Mouse (Mus musculus) intestine, embryonic 15.5 days (tissue): ENCODE data around the gene Ryr3. TPM values are rescaled to one million over a fixed set of nuclear protein-coding genes. Genes with fewer than 3 reads are reported as not detected.

ENCODE experiments used
- ATAC-seq: fragments of 200-750 bp; cut with Nextera tagmentation; 2 replicates; pipeline ENCODE4 v1.8.0; 2017; ENCODE audit warnings: moderate TSS enrichment, moderate library complexity
- H3K27ac ChIP-seq: fragments of 300-500 bp; sonication (generic); 2 replicates; pipeline ENCODE4 v1.5.1; 2015; ENCODE audit warnings: mild to moderate bottlenecking, inconsistent platforms
- H3K27me3 ChIP-seq: fragments of 300-500 bp; sonication (generic); replicated peaks from 2 replicates; pipeline ENCODE4 v1.6.1; 2015; ENCODE audit warnings: inconsistent platforms
- H3K36me3 ChIP-seq: fragments of 300-500 bp; sonication (generic); 2 replicates; pipeline ENCODE4 v1.6.1; 2015; ENCODE audit warnings: inconsistent platforms
- H3K4me1 ChIP-seq: fragments of 300-500 bp; sonication (generic); replicated peaks from 2 replicates; pipeline ENCODE4 v1.6.1; 2015; ENCODE audit warnings: inconsistent platforms
- H3K4me2 ChIP-seq: fragments of 300-500 bp; sonication (generic); replicated peaks from 2 replicates; pipeline ENCODE4 v1.6.1; 2015; ENCODE audit warnings: mild to moderate bottlenecking, inconsistent platforms
- H3K4me3 ChIP-seq: fragments of 300-500 bp; sonication (generic); replicated peaks from 2 replicates; pipeline ENCODE4 v1.5.1; 2015; ENCODE audit warnings: inconsistent platforms
- H3K9ac ChIP-seq: fragments of 300-500 bp; sonication (generic); 2 replicates; pipeline ENCODE4 v1.6.1; 2015; ENCODE audit warnings: inconsistent platforms
- H3K9me3 ChIP-seq: fragments of 300-500 bp; sonication (generic); 2 replicates; pipeline ENCODE4 v1.6.1; 2016; ENCODE audit warnings: inconsistent platforms
- WGBS: fragments of 180-500 bp; shearing (Covaris S2); methylation state at CpG from one replicate; pipeline ENCODE4 v1.1.7; 2015; 5-methylcytosine and 5-hydroxymethylcytosine counted together
- polyA plus RNA-seq: library from polyadenylated mRNA; unstranded; fragments of >200 nt; fragmentation: Nextera tagmentation; extraction: Ambion mirVana; gene quantifications from 2 replicates; pipeline ENCODE4 v1.2.1, GENCODE M21; 2015

Ryr3 gene
- polyA plus RNA-seq, 1 experiment from 2014 or later = 1.5 TPM

GRCm38 (mm10) chr2:112815960-112816359 lies 400.9 kb downstream of the Ryr3 start:
- no peak overlapping the region for H3K27ac ChIP-seq
- no peaks in the 10 kb centered on the region for H3K9me3 ChIP-seq
- no peak for ATAC-seq
- WGBS = 85% methylated on average over 3 of the region's 3 CpGs
- H3K4me1 ChIP-seq = no peaks in the 10 kb centered on the region
- no peaks in the 10 kb centered on the region for H3K36me3 ChIP-seq
- no peaks in the 10 kb centered on the region for H3K27me3 ChIP-seq
- no peak overlapping the region for H3K9ac ChIP-seq
- no peak overlapping the region for H3K4me3 ChIP-seq
- no peak overlapping the region for H3K4me2 ChIP-seq

GRCm38 (mm10) chr2:112812637-112813402 lies 404.1 kb downstream of the Ryr3 start:
- H3K9ac ChIP-seq = no peak overlapping the region
- H3K27ac ChIP-seq = no peak overlapping the region
- no peaks in the 10 kb centered on the region for H3K27me3 ChIP-seq
- H3K4me1 ChIP-seq = no peaks in the 10 kb centered on the region
- H3K4me2 ChIP-seq = no peak overlapping the region
- H3K36me3 ChIP-seq = no peaks in the 10 kb centered on the region
- no peak overlapping the region for H3K4me3 ChIP-seq
- no peaks in the 10 kb centered on the region for H3K9me3 ChIP-seq
- no peak for ATAC-seq
- 65% methylated on average over 5 of the region's 5 CpGs for WGBS

GRCm38 (mm10) chr2:112806015-112806414 lies 410.9 kb downstream of the Ryr3 start:
- no peak for ATAC-seq
- Histone ChIP-seq H3K27me3 (no peaks in the 10 kb centered on the region), H3K27ac (no peak overlapping the region), H3K9ac (no peak overlapping the region), H3K4me2 (no peak overlapping the region), H3K4me3 (no peak overlapping the region), H3K4me1 (no peaks in the 10 kb centered on the region), H3K36me3 (no peaks in the 10 kb centered on the region), H3K9me3 (no peaks in the 10 kb centered on the region)
- 64% methylated on average over 2 of the region's 2 CpGs for WGBS

GRCm38 (mm10) chr2:112799995-112800353 lies 416.9 kb downstream of the Ryr3 start:
- H3K4me2 ChIP-seq = no peak overlapping the region
- no peaks in the 10 kb centered on the region for H3K27me3 ChIP-seq
- ATAC-seq = peak; percentile 58; the same call in 1 of the 2 replicates
- no peaks in the 10 kb centered on the region for H3K36me3 ChIP-seq
- H3K4me3 ChIP-seq = no peak overlapping the region
- H3K4me1 ChIP-seq = no peaks in the 10 kb centered on the region
- H3K9me3 ChIP-seq = no peaks in the 10 kb centered on the region
- H3K27ac ChIP-seq = no peak overlapping the region
- WGBS = 9% methylated on average over 8 of the region's 8 CpGs
- H3K9ac ChIP-seq = no peak overlapping the region

- H3K27me3 ChIP-seq = no peaks in the 10 kb centered on the region
- H3K9me3 ChIP-seq = no peaks in the 10 kb centered on the region
- H3K4me3 ChIP-seq = no peak overlapping the region
- ATAC-seq = no peak
- H3K36me3 ChIP-seq = no peaks in the 10 kb centered on the region
- WGBS = 81% methylated on average over 7 of the region's 7 CpGs
- no peaks in the 10 kb centered on the region for H3K4me1 ChIP-seq
- H3K9ac ChIP-seq = no peak overlapping the region
- H3K27ac ChIP-seq = no peak overlapping the region
- H3K4me2 ChIP-seq = no peak overlapping the region
Measured at GRCm38 (mm10) chr2:112799351-112799994, 417.4 kb downstream of the Ryr3 start.

- WGBS = 16% methylated on average over 2 of the region's 2 CpGs
- H3K27ac ChIP-seq = no peak overlapping the region
- no peak overlapping the region for H3K4me2 ChIP-seq
- H3K27me3 ChIP-seq = no peaks in the 10 kb centered on the region
- H3K4me3 ChIP-seq = no peak overlapping the region
- H3K36me3 ChIP-seq = no peaks in the 10 kb centered on the region
- no peaks in the 10 kb centered on the region for H3K4me1 ChIP-seq
- H3K9ac ChIP-seq = no peak overlapping the region
- no peaks in the 10 kb centered on the region for H3K9me3 ChIP-seq
- peak; percentile 56; the same call in 1 of the 2 replicates for ATAC-seq
Measured at GRCm38 (mm10) chr2:112781631-112782030, 435.3 kb downstream of the Ryr3 start.

GRCm38 (mm10) chr2:112774762-112775161 lies 442.1 kb downstream of the Ryr3 start:
- Histone ChIP-seq H3K4me1 (no peaks in the 10 kb centered on the region), H3K36me3 (no peaks in the 10 kb centered on the region), H3K27ac (no peak overlapping the region), H3K4me2 (no peak overlapping the region), H3K27me3 (no peaks in the 10 kb centered on the region), H3K9me3 (no peaks in the 10 kb centered on the region), H3K4me3 (no peak overlapping the region), H3K9ac (no peak overlapping the region)
- ATAC-seq = no peak
- WGBS = 27% methylated on average over 6 of the region's 6 CpGs

GRCm38 (mm10) chr2:112767665-112768064 lies 449.2 kb downstream of the Ryr3 start:
- Histone ChIP-seq H3K27me3 (no peaks in the 10 kb centered on the region), H3K36me3 (no peaks in the 10 kb centered on the region), H3K4me3 (no peak overlapping the region), H3K9me3 (no peaks in the 10 kb centered on the region), H3K9ac (no peak overlapping the region), H3K4me1 (no peaks in the 10 kb centered on the region), H3K27ac (no peak overlapping the region), H3K4me2 (no peak overlapping the region)
- WGBS = 72% methylated on average over 5 of the region's 5 CpGs
- no peak for ATAC-seq

GRCm38 (mm10) chr2:112765046-112765445 lies 451.9 kb downstream of the Ryr3 start:
- 55% methylated on average over 5 of the region's 5 CpGs for WGBS
- Histone ChIP-seq H3K36me3 (no peaks in the 10 kb centered on the region), H3K9ac (no peak overlapping the region), H3K27me3 (no peaks in the 10 kb centered on the region), H3K4me2 (no peak overlapping the region), H3K4me1 (no peaks in the 10 kb centered on the region), H3K9me3 (no peaks in the 10 kb centered on the region), H3K4me3 (no peak overlapping the region), H3K27ac (no peak overlapping the region)
- ATAC-seq = no peak

- Histone ChIP-seq H3K27me3 (no peaks in the 10 kb centered on the region), H3K4me1 (no peaks in the 10 kb centered on the region), H3K27ac (no peak overlapping the region), H3K36me3 (no peaks in the 10 kb centered on the region), H3K9ac (no peak overlapping the region), H3K4me2 (no peak overlapping the region), H3K4me3 (no peak overlapping the region), H3K9me3 (no peaks in the 10 kb centered on the region)
- 46% methylated on average over 5 of the region's 5 CpGs for WGBS
- ATAC-seq = no peak
Measured at GRCm38 (mm10) chr2:112764274-112764673, 452.6 kb downstream of the Ryr3 start.

- no peaks in the 10 kb centered on the region for H3K36me3 ChIP-seq
- H3K9me3 ChIP-seq = no peaks in the 10 kb centered on the region
- no peaks in the 10 kb centered on the region for H3K27me3 ChIP-seq
- no peak for ATAC-seq
- 72% methylated on average over 2 of the region's 2 CpGs for WGBS
- no peak overlapping the region for H3K4me3 ChIP-seq
- no peak overlapping the region for H3K9ac ChIP-seq
- H3K4me1 ChIP-seq = no peaks in the 10 kb centered on the region
- no peak overlapping the region for H3K4me2 ChIP-seq
- no peak overlapping the region for H3K27ac ChIP-seq
Measured at GRCm38 (mm10) chr2:112762006-112762405, 454.9 kb downstream of the Ryr3 start.

GRCm38 (mm10) chr2:112761196-112761913 lies 455.5 kb downstream of the Ryr3 start:
- Histone ChIP-seq H3K4me1 (no peaks in the 10 kb centered on the region), H3K9ac (no peak overlapping the region), H3K4me2 (no peak overlapping the region), H3K9me3 (no peaks in the 10 kb centered on the region), H3K36me3 (no peaks in the 10 kb centered on the region), H3K27ac (no peak overlapping the region), H3K4me3 (no peak overlapping the region), H3K27me3 (no peaks in the 10 kb centered on the region)
- ATAC-seq = no peak
- 72% methylated on average over 6 of the region's 6 CpGs for WGBS
